Mouse (Mus musculus) kidney, adult 9 months (tissue): Measurements from ENCODE around the gene Tssk1.
A peak's percentile ranks its signal among the peaks of the same experiment; 100 is the strongest.

Experiments used
- DNase-seq: peaks from one replicate; pipeline ENCODE4 v3.0.0; 2022

Tssk1 gene

DNA sequence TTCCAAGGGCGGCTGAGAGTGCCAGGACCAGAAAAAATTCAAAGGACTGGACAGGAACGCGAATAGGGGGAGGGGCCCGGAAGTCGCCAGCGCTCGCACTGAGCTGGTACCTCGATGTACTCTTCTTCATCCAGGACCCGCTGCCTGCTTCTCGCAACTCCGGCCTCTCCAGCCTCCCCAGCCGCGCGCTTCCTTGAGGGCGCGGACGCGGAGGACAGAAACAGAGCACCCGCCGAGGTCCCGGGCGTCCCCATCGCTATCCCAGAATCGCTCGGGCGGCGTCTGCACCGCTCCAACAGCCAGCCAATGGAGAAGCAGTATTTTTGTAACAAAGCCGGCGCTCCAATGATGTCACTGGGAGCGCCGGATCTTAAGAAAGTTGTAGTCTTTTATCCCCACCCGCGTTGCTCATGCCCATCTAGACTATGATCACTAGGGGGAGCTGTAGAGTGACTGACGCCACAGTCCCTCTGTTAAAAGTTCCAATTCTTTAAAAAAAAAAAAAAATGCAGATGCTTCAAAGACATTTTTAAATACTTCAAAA is 17.1 kb downstream of the Tssk1 start, which contains the start of gene Ess2:
Gene Ess2, minus strand, starts transcription at position 297 of the 544 bp plus-strand sequence.
- DNase-seq = peak; percentile 96

DNA sequence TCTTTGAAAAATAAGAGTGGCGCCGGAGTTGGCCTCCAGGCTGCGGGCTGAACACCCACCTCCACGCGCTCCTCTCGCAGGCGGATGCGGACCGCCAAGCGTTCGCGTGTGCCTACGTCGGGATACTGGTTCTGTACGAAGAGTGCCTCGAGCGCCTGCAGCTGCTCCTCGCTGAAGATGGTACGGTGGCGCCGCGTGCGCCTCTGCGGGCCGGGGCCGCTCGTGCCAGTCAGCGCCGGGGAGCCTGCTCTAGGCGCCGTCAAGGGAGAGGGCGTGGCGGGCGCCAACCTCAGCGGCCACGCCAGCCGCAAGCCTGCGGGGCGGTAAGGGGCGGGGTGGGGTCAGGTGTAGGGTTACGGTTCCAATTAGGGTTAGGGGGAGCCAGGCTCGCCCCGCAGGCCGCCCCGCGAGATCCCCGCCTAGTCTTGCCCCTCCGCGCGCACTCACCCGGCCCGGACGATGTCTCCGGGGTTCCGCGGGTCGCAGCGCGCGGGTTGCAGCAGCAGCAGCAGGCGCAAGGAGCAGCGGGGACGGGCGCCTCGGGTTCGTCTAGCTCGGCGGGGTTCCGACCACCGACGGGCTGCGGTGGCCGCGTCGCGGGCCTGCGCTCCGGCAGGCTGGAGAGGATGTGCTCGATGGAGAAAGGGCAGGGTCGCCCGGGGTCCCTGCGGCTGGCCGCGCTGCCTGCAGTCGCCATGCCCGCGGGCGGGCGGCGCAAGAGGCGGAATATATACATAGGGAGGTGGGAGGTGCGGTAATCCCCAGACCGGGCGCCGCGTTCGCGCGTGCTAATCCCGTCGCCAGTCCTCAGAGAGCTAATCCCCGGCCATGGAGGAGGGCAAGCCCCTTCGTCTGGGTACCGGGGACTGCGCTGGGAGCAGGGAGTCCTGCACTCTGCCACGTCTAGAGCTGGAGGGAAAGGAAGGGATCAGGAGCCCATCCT is 20.6 kb downstream of the Tssk1 start, which contains the start of gene Gsc2:
Gene Gsc2, minus strand, starts transcription at position 753 of the 943 bp plus-strand sequence.
- DNase-seq = no peak

DNA sequence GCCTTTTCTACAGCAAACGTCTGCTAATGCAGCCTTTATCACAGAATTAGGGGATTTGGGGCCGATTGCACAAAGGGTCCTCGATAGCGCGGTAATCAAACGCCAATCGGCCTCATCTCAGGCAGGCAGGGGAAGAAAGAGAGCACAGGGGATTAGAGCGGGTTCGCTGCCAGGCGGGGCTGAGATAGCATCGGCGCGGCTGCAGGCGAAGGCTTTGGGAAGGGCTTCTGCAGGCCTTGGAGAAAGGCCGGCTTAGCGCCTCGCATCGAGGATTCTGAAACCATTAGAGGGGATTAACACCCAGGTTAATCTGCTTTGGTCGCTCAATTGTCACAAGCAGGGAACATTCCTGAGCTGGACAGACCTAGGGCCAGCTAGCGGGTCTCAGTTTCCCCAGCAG is 26.6 kb downstream of the Tssk1 start:
- no peak for DNase-seq

DNA sequence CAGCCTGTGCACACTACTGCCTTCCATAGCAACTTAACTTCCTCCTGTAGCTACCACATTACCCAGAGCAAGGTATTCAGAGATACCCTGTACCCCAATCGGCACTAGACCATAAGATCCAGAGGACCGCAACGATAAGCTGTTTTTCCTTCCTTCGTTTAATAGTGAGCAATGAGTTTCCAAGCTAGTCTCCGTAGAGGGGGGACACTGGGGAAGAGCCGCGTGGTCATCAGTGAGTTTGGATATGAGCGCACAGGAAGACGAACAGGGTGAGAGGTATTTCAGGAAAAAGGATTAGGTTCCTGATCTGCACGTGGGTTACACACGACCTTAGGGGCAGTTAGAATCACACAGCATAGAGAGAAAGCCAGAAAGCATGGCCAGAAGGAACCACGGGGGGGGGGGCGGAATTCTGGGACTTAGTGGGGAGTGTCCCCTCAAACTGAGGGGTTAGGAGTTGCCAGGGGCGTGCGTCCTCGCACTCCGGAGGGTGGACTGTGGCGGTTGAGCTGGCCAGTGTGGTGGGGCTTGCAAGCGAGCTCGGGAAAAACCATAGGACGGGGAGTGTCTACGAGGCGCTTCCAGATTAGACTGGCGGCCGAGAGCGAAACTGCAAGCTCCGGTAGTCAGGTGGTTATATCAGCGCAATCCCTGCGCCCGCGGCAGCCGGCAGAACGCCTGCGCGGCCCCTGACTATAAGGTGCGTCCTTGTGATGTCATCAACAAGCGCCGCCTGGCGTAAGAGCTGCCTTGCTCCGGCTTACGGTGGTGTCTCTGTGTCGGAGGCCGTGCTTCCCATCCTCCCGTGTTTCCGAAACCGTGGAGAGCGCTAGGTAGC is 27.5 kb downstream of the Tssk1 start:
- DNase-seq = peak; percentile 96

DNA sequence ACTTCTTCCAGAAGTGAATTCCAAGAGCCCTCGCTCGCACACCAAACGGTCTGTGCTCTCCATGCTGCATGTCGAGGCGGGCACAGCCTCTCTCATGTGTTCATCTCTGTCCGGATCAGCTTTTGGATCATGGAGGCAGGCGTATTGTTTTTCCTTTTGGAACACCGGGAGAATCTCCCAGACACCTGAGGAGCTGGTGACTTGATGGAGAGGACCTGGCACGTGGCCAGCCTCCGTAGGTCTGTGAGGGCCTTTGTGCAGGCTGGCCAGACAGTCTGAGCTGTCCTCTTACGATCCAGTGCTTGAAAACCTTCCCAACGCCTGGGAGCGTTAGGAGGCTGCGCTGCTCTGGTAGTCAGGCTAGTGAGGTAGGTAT is 28.1 kb downstream of the Tssk1 start:
- no peak for DNase-seq

DNA sequence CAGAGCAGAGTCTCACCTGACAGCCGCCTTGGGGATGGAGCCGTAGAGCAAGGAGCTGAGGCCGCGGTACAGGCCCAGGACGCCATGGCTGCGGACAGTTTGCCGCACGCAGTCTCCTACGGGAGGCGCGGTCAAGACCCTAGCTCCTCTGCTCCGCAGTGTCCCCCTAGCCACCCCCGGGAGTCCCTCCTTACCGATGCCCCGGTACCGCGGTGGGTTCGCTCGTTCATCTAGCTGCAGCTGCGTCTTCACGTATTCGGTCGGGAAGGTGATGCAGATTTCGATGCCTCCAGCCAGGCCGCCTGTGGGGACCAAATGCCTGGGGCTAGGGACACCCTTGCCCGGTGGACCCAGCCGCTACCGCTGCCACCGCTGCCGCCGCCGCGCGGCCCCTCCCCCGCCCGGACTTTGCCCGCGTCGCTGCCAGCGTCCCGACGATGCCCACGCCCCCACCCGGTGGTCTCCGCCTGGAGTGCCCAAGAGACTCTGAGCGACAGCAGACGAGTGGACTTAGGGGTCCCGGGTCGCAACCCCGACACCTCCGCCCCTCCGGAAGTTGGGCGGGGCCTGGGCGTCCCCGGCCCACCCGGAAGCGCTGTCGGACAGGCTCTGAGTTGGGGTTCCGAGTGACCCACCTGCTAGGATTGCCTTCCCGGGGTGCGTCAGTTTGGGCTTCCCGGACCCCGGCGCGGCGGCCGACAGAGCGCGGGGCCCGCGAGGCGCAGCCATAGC is 33.5 kb downstream of the Tssk1 start:
- DNase-seq = no peak

DNA sequence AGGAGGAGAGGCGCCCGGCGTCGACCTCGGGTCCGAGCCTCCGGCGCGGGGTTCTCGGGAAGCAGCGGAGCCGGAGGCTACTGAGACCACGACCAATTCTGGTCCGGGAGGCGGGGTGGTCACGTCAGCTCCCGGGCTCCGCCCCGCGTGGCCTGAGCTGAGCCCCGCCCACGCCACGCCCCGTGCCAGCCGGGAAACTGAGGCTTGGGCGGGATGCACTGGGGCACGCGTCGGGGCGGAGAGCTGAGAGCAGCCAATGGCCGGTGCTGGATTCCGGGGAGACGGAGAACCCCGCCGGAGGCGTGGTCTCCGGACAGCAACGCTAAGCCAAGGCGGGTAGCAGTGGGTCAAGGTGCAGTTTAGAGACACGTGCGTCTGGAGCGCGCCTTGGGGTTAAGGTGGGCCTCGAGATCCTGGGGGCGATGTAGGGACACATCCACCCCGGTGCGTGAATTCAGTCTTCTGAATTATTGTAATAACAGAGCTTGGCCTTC is 34.1 kb downstream of the Tssk1 start, which contains the start of gene Slc25a1:
Gene Slc25a1, minus strand, starts transcription at position 133 of the 494 bp plus-strand sequence.
- DNase-seq = peak; percentile 83

DNA sequence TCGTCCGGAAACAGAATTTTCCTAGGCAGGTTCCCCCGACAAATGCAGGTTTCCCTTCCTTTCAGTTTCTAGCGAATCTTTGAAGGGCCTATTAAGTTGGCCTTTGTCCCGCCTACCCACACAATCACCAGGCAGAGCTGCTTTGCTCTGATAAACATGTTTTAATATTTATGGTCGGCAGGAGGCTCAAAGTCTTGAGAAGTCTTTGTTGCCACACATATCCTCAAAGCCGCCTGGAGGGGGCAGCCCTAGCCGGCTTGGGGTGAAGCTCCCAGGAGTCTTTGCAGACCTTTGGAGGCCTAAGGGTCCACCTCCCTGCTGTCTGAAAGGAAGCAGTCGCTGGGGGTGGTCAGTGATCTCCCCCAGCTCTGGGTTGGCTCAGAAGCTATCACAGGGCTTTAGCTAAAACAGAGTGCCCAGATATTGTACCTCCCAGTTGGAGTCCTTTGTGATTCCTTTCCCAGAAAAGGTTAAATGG is 34.6 kb downstream of the Tssk1 start:
- peak; percentile 89 for DNase-seq

DNA sequence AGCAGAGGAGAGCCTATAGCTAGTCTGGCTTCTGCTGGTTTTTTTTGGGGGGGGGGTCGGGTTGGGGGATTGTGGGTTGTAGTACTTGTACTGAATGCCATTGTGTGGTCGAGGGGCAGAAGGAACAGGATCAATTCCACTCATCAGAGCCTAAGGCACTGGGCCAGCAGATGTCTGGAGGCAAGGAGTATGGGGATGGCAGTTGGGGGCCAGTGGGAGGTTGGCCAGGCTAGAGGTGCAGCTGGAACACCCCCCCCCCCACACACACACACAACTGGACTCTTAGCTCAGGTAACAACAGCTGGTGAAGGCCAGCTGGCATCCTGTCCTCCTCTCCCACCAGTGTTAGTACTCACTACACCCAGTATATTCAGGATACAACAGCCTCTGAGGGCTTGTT is 35.2 kb downstream of the Tssk1 start:
- no peak for DNase-seq

DNA sequence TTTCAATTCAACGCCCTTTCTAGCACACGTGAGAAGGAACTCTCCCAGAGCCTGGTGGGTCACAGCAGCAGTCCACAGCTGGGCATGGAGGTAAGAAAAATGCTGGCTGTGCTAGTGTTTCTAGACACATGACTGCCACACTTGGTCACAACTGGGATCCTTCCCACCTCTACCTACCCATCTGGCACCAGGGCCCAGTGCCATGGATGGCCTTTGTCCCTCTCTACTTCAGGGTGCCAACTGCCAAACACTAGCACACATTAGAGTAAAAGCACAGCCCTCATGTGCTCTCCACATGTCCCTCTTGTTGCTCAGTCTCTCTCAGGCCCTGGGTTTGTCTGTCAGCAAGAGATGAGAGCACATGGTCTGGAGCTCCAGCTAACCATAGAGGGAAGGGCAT is 35.6 kb downstream of the Tssk1 start:
- DNase-seq = no peak

DNA sequence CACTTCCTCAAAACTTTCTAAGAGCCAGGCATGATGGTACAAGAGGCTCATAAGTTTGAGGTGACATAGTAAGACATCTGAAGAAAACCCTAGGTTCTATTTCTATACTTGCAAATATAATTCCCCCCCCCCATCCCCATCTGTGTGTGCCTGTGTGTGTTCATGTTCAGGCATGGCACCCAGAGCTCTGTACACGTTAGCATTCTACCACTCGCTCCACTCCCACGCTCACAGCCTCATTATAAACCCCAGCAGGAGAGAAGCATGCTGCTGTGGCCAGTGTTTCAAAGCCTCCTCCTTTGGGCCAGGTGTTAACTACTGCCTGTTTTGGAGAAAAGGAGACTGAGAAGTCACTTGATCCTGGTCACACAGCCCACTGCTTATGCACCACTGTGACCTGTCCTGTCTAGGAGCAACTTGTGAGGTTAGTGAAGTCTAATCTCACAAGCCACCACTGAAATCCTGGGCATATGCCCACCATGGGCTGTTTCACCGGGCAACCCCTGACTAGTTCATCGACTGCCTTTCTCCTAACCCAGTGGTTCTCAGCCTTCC is 38.0 kb downstream of the Tssk1 start:
- DNase-seq = no peak

DNA sequence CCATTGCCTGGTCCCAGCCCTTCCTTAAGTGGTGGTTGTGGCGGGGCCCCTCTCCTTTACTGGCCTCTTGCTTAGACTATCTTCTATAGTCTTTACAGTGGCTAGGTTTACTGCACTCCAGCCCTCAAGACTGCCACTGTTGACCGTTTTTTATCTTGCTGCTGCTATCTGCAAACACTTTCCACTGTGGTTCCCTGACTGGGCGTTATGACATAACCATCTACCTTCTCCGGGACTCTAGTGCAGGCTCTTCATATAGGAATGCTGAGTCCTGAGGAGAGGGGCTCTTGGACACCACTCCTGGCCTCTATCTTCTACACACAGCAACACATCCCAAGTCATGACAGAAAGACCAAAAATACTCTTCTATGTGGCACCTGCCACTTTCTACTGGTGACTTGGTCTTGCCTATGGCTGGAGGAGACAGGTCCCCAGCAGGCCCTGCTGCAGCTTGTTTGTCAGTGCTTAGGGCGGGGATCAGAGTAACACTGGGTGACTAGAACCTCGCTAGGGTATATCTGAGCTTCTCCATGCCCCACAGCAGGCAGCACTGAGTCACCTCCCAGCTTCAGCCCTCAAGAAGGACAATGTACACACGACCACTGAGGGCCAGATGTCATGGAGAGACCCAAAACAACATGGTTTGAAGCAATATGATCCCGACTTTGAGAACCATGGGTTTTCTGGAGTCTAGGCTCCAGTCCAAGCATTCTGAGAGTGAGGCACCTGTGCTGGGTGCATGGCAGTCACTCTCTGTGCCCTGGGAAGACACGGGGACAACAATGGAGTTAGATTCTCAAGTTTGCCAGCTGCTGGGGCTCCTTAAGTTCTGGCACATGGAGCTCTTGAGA is 39.8 kb downstream of the Tssk1 start:
- DNase-seq = no peak

DNA sequence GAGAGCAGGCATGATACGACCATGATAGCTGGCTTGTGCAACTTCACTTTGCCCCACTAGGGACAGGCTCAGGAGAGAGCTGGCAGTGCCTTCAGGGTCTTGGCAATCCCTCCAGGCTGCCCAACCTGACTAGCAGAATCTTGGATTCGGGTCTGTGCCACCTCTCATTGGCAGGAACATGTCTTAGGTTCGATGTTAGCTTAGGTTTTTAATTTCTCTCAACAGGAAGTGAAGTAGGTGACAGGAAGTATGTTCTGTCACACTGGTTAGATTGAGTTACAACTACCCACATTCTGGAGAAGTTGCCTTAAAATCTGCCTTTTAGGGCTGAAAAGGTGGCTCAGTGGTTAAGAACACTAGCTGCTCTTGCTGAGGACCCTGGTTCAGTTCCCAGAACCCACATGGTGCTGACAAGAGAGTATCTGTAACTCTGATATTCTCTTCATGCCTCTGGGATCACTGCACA is 40.5 kb downstream of the Tssk1 start:
- no peak for DNase-seq

DNA sequence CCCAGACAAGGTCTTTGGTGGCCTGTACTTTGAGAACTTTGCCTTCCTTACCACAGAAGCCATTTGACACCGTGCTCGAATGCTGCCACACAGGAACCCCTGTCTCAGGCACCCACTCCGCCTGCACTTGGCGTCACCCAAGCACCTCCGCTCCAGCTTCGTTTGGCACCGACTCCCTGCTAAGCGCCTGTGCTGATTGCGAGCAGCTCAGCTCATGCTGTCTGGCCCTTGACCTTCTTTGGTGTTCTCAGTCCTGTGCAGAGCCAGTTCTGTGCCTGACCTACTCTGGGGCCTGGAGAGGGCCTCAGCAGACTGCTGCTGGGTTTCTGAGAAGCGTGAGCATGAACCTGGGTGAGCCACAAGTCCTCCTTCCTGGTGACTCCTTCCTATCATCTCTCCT is 42.8 kb downstream of the Tssk1 start:
- DNase-seq = no peak

DNA sequence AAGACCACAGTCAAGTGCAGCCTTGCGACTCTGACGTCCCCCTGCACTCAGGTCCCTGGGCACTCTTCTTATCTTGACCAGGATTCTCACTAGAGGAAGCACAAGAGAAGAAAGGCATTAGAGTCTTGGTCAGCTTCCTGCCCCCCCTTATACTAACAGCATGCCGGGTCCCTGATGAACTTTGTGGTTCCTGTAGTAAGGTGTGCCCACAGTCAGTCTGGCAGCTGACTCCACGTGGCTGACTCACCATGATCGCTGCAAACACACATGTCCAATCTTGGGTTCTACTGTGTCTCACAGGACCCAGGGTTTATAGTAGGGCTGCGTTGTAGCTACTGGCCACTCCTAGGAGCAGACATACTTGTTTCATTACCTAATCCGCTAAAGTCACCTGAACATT is 44.2 kb downstream of the Tssk1 start:
- DNase-seq = no peak

DNA sequence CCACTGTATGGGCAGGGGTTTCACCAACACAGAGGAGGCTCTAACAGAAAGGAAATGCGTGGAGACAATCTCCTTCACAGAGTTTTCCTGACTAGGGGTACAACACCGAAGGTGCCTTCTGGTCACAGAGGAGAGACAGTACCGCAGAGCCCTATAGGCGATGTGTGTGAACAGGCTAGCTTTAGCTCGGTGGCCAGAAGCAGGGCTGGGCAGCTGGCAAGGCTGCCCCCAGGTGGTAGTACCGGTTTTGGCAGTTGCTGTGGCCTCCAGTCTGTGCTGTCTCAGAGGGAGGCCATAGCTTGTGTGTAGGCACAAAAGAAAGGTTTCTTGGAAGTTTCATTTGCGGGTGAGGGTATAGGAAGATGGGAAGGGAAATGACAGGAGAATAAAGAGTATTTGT is 44.8 kb downstream of the Tssk1 start:
- DNase-seq = peak; percentile 80

DNA sequence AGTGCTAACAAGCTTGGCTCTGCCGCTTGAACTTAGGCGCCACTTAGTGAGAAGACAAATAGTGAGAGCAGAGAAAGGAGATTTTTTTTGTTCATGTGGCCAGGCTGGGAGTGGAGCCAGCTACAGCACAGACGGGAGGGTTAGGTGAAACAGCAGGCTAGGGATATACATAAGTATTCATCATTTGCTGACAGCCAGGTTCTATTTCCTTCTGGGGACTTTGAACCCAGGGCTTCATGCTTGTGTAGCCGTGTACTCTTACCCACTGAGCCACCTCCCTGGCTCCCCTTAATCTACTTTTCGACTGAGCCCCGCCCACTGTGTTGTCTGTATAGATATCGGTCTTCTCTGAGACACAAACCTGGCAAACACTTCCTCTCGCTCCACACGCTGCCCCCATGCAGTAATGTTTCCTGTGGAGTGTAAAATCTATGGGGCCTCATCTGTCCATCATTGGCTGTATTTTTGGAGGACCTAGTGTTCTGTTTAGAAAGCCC is 45.3 kb downstream of the Tssk1 start:
- no peak for DNase-seq

DNA sequence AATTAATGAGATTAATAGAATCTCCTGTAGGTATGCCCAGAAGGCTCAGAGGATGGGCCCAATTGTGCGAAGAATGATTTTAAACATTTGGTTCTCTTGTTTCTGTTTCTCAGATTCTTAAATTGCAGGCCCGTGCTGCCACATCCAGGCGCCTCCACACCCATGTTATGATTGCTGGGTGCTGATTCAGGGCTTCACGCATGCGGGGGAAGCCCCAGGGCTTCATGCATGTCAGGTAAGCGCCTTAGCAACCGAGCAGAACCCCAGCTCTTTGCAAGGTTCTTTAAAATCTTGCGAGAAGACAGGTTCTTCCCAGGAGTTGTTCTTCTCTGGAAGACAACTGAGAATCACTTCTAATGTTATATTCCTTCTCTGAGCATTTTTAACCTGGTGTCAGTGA is 49.4 kb downstream of the Tssk1 start:
- DNase-seq = no peak

DNA sequence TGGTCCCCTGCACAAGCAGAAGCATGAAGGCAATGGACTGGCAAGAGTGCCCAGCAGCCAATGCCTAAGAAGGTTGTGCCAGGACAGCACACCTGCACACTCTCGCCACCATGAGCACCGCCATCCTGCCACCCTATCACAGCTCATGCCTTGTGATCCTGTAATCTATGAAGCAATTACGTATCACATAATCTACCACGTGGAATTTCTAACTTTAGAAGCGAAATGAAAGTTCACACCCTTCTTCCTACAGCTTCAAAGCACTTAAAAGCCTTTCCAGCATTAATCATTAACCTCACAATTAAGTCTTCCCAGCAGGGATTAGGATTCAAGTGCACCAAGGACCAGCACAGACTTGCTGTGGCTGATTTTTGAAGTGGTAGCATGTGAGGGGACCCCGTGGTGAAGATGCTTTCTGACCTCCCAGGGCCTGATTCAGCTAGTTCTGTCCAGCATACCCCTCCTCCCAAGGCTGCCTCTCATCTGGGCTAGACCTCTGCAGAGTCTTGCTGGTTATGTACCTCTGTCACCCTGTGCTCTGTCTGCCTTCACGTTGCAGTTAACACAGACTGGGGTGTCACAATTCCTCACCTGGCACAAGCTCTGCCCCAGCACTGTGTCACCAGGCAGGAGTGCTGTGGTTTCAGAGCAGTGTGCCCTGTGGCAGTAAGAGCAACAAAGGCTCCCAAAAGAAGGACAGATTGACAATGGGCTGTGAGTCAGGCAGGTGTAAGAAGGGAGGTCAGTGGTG is 51.2 kb downstream of the Tssk1 start:
- DNase-seq = peak; percentile 42
